Mouse (Mus musculus) heart, adult 2 months (tissue): Measurements from ENCODE around the gene Scel. TPM values are rescaled to one million over a fixed set of nuclear protein-coding genes. Genes with fewer than 3 reads are reported as not detected.
A peak's percentile ranks its signal among the peaks of the same experiment; 100 is the strongest.

ENCODE experiments used
- DNase-seq, 2 experiments: peaks; one replicate each; pipeline ENCODE4 v3.0.0; 2021
- H3K27ac ChIP-seq: fragments of 200-600 bp; 2 replicates; pipeline ENCODE4 v1.8.1; 2022
- H3K27me3 ChIP-seq: fragments of 200-500 bp; 2 replicates; pipeline ENCODE4 v1.6.1; 2012; ENCODE audit warnings: mild to moderate bottlenecking, low read length, inconsistent platforms, mixed read lengths; ENCODE audit not compliant: control insufficient read depth, insufficient read depth
- H3K36me3 ChIP-seq: fragments of 200-500 bp; 2 replicates; pipeline ENCODE4 v1.6.1; 2012; ENCODE audit warnings: low read length, inconsistent platforms; ENCODE audit not compliant: control insufficient read depth, insufficient read depth
- H3K4me1 ChIP-seq: fragments of 200-500 bp; 2 replicates; pipeline ENCODE4 v1.6.1; 2011; ENCODE audit warnings: low read length; ENCODE audit not compliant: control insufficient read depth, insufficient read depth
- H3K4me3 ChIP-seq: fragments of 200-600 bp; 2 replicates; pipeline ENCODE4 v1.8.1; 2022
- H3K79me2 ChIP-seq: fragments of 200-500 bp; replicated peaks from 2 replicates; pipeline ENCODE4 v1.6.1; 2012; ENCODE audit warnings: mild to moderate bottlenecking, inconsistent platforms, low read length, moderate library complexity, mixed read lengths; ENCODE audit not compliant: control insufficient read depth, insufficient read depth
- H3K9ac ChIP-seq: fragments of 200-500 bp; 2 replicates; pipeline ENCODE4 v1.6.1; 2012; ENCODE audit warnings: low read depth, mild to moderate bottlenecking, control low read depth, inconsistent platforms, low read length, mixed read lengths
- CTCF ChIP-seq: fragments of 200-600 bp; IDR thresholded peaks from 2 replicates; pipeline ENCODE4 v1.8.1; 2022; ENCODE audit warnings: antibody characterized with exemption, mild to moderate bottlenecking, moderate library complexity
- EP300 ChIP-seq: fragments of 200-500 bp; IDR thresholded peaks from 2 replicates; pipeline ENCODE4 v1.6.1; 2011; ENCODE audit warnings: low read depth, low read length, control low read depth; ENCODE audit not compliant: insufficient read depth
- POLR2A ChIP-seq: fragments of 200-500 bp; IDR thresholded peaks from 2 replicates; pipeline ENCODE4 v1.6.1; 2011; ENCODE audit warnings: mild to moderate bottlenecking, low read depth, low read length, control low read depth; ENCODE audit not compliant: insufficient read depth
- WGBS: fragments of 180-500 bp; shearing (Covaris S2); methylation state at CpG from one replicate; pipeline ENCODE4 v1.1.7; 2018; 5-methylcytosine and 5-hydroxymethylcytosine counted together
- intact Hi-C: fragments of 180-260 bp; cut with DNase I; formaldehyde crosslinking; loops from one replicate; pipeline ENCODE4 v1.15.1; 2025
- polyA plus RNA-seq: library from polyadenylated mRNA; depleted of rRNA; stranded (reverse); fragments of >200 nt; gene quantifications from 2 replicates; pipeline ENCODE4 v1.2.3, GENCODE M21; 2012
- total RNA-seq, 2 experiments: library from RNA; stranded (reverse); gene quantifications; 2 replicates each; pipeline ENCODE4 v1.2.3; 2021

Scel gene
- total and polyA plus RNA-seq, 3 experiments: 0.11 to 0.42 (median 0.21) TPM

DNA sequence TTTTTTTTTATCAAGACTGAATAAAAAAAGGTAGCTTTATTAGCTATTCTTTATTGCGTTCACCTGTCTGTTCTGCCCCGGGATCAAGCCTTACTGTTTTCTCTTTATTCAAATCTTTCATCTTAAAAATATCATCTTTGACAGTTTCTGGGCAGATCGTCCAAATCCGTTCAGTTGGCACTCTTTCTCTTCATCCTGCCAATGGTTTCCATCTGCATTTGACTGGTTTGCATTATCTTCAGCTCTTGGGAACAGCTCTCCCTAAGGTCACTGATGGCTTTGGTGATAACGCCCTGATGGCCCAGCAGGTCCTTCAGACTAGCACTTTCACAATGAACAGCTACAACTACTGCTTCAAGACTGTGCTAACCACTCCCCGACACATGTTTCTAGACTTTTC is 35.1 kb downstream of the Scel start:
- intact Hi-C loops: no loop called here
- no peak for DNase-seq
- H3K27me3 ChIP-seq: no peaks in the 10 kb centered on the region; the same call in 1 of the 2 replicates
- no peaks in the 10 kb centered on the region for H3K79me2 ChIP-seq
- H3K4me3 ChIP-seq: no peak overlapping the region
- no peaks in the 10 kb centered on the region for H3K36me3 ChIP-seq
- H3K4me1 ChIP-seq: no peaks in the 10 kb centered on the region
- TF ChIP-seq EP300: no peak
- no peak for TF ChIP-seq CTCF
- TF ChIP-seq POLR2A: no peak
- 77% methylated on average over 6 of the region's 6 CpGs for WGBS
- no peak overlapping the region for H3K9ac ChIP-seq
- H3K27ac ChIP-seq: no peak overlapping the region

GRCm38 (mm10) chr14:103550480-103550879 is 37.3 kb downstream of the Scel start:
- intact Hi-C loops: loop anchor here (1.0 kb wide), 1 partner anchor 144 kb away; no protein-coding TSS in a partner anchor
- 14% methylated on average over 8 of the region's 8 CpGs for WGBS
- Histone ChIP-seq H3K9ac (no peak overlapping the region), H3K4me1 (no peaks in the 10 kb centered on the region), H3K79me2 (no peaks in the 10 kb centered on the region), H3K4me3 (no peak overlapping the region), H3K36me3 (no peaks in the 10 kb centered on the region), H3K27me3 (no peaks in the 10 kb centered on the region; the same call in 1 of the 2 replicates), H3K27ac (no peak overlapping the region)
- TF ChIP-seq POLR2A: no peak
- peak; percentile 87 for TF ChIP-seq CTCF
- TF ChIP-seq EP300: 0 out of 2 replicates have a peak, but pooled peaks have one; percentile 24
- peak; percentile 56 to 73 for DNase-seq

- no peaks in the 10 kb centered on the region for H3K79me2 ChIP-seq
- WGBS: 71% methylated on average over 10 of the region's 10 CpGs
- no peaks in the 10 kb centered on the region for H3K4me1 ChIP-seq
- H3K36me3 ChIP-seq: no peaks in the 10 kb centered on the region
- no peak for DNase-seq
- H3K9ac ChIP-seq: no peak overlapping the region
- intact Hi-C loops: loop anchor here (1.0 kb wide), 1 partner anchor 143 kb away; no protein-coding TSS in a partner anchor
- TF ChIP-seq EP300 (no peak), POLR2A (no peak)
- no peak overlapping the region for H3K4me3 ChIP-seq
- no peaks in the 10 kb centered on the region; the same call in 1 of the 2 replicates for H3K27me3 ChIP-seq
- H3K27ac ChIP-seq: no peak overlapping the region
Observed at GRCm38 (mm10) chr14:103550921-103551320, 37.8 kb downstream of the Scel start.

DNA sequence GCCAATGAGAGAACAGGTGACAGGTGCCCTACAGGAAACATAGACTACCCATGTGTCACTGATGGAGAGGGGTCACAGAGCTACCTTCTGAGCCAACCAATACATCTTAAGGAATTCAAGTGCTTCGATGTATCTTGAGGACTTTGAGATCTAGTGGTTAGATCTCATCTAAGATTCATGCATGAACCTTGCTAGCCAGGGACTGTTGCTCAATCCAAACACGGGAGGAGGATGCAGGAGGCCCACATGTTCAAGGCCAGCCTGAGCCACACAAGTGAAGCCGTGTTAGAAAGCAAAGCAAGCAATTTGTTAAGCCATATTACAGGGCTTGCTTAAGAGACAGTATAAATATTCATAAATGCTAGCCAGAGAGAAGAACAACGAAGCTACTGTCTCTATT is 38.8 kb downstream of the Scel start:
- intact Hi-C loops: no loop called here

GRCm38 (mm10) chr14:103552379-103552778 is 39.2 kb downstream of the Scel start:
- no peaks in the 10 kb centered on the region; the same call in 1 of the 2 replicates for H3K27me3 ChIP-seq
- no peaks in the 10 kb centered on the region for H3K36me3 ChIP-seq
- no peak overlapping the region for H3K9ac ChIP-seq
- no peak overlapping the region for H3K4me3 ChIP-seq
- no peak for DNase-seq
- H3K4me1 ChIP-seq: no peaks in the 10 kb centered on the region
- TF ChIP-seq POLR2A (no peak), CTCF (no peak), EP300 (no peak)
- intact Hi-C loops: no loop called here
- no peak overlapping the region for H3K27ac ChIP-seq
- H3K79me2 ChIP-seq: no peaks in the 10 kb centered on the region
- WGBS: 75% methylated on average over 4 of the region's 4 CpGs

More for the DNA sequence above, 38.8 kb downstream of the Scel start:
- H3K27me3 ChIP-seq: no peaks in the 10 kb centered on the region; the same call in 1 of the 2 replicates
- H3K4me3 ChIP-seq: no peak overlapping the region
- no peaks in the 10 kb centered on the region for H3K4me1 ChIP-seq
- no peak for DNase-seq
- WGBS: 71% methylated on average over 4 of the region's 4 CpGs
- no peaks in the 10 kb centered on the region for H3K79me2 ChIP-seq
- no peaks in the 10 kb centered on the region for H3K36me3 ChIP-seq
- H3K27ac ChIP-seq: no peak overlapping the region
- no peak for TF ChIP-seq POLR2A
- no peak for TF ChIP-seq EP300
- TF ChIP-seq CTCF: no peak
- no peak overlapping the region for H3K9ac ChIP-seq

DNA sequence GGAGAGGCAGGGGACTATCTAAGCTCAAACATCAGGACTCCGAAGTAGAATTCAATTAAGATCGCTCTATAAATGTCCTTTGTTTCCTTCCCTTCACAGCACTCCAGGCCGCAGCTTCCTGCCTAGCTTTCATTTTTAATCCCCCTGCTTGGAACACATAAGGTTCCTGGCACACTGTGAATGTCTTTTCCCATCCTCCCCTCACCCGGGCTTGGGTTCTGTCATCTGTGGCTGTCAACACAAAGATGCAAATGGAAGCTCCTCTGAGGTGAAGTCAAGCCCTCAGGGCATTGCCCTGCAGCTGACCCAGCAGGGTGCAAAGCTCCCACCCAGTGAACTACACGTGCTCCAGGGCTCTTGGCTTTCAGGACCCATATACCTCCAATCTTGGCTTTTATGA is 43.5 kb downstream of the Scel start:
- TF ChIP-seq POLR2A (no peak), EP300 (no peak), CTCF (no peak)
- no peaks in the 10 kb centered on the region for H3K4me1 ChIP-seq
- no peak overlapping the region for H3K27ac ChIP-seq
- 32% methylated on average over 5 of the region's 5 CpGs for WGBS
- H3K79me2 ChIP-seq: no peaks in the 10 kb centered on the region
- intact Hi-C loops: no loop called here
- H3K9ac ChIP-seq: no peak overlapping the region
- no peaks in the 10 kb centered on the region for H3K36me3 ChIP-seq
- H3K4me3 ChIP-seq: no peak overlapping the region
- DNase-seq: no peak
- no peaks in the 10 kb centered on the region for H3K27me3 ChIP-seq
